Mouse (Mus musculus): Measurements from ENCODE around the gene H6pd.

GRCm38 (mm10) chr4:149994218-149994617, 14.6 kb downstream of the H6pd start:
- no peak for TF ChIP-seq POLR2A (IDR thresholded peaks at IDR 0.05; ENCODE audit: borderline replicate concordance, extremely low read depth, low read depth, low read length)
- TF ChIP-seq CTCF (IDR thresholded peaks at IDR 0.05; ENCODE audit: insufficient read depth, low read length), result no peak
